Mouse (Mus musculus) small intestine, adult 2 months (tissue): ENCODE data around the gene Pitpnm1.

ENCODE experiments used
- CTCF ChIP-seq: fragments of 200-500 bp; IDR thresholded peaks from 2 replicates; pipeline ENCODE4 v1.5.1; 2012; ENCODE audit warnings: low read depth, mild to moderate bottlenecking, control low read depth, inconsistent platforms, low read length, moderate library complexity, mixed read lengths; ENCODE audit not compliant: insufficient replicate concordance, insufficient read length; ENCODE audit errors: extremely low read depth
- POLR2A ChIP-seq: fragments of 200-500 bp; IDR thresholded peaks from 2 replicates; pipeline ENCODE4 v1.6.1; 2012; ENCODE audit warnings: low read depth, mild to moderate bottlenecking, control low read depth, inconsistent platforms, low read length, moderate library complexity

DNA sequence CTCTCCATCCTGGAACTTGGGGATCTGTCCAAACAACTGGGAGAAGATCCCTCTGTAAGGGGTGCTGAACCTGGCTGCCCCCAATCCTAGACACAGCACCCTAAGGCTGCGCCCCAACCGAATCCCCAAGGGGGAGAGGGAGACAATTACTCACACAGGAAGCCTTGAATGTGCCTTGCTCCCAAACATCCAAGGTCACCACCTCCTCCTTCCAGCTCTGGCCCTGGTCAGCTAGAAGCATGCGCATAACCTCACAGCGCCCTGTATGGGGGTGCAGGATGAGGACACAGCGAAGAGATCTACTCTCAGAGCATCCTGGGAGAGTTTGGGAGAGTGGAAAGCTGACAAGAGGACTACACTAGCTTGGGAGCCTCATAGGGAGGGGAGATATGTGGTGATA, 41.2 kb upstream of the Pitpnm1 start:
- no peak for TF ChIP-seq CTCF
- no peak for TF ChIP-seq POLR2A
